Mouse (Mus musculus) testis, postnatal 14 days (tissue): ENCODE data around the gene Crls1.
A peak's percentile ranks its signal among the peaks of the same experiment; 100 is the strongest.

Experiments
- DNase-seq: peaks from one replicate; pipeline ENCODE4 v3.0.0; 2021; ENCODE audit warnings: low spot score

The Crls1 gene

GRCm38 (mm10) chr2:132846407-132847358 is at the start of gene Crls1:
Crls1 (plus strand) TSS chr2:132846666.
- peak; percentile 97 for DNase-seq

- no peak for DNase-seq
Measured at GRCm38 (mm10) chr2:132802976-132803375, 43.5 kb upstream of the Crls1 start.

GRCm38 (mm10) chr2:132815608-132816314 is 30.7 kb upstream of the Crls1 start, which contains the start of the genes Trmt6 and Mcm8:
Trmt6 (minus strand) TSS chr2:132816055.
Mcm8 (plus strand) TSS chr2:132816141.
- DNase-seq = peak; percentile 94

GRCm38 (mm10) chr2:132841071-132841470 is 5.4 kb upstream of the Crls1 start:
- no peak for DNase-seq

- DNase-seq = no peak
Measured at GRCm38 (mm10) chr2:132847581-132847980, 1.1 kb downstream of the Crls1 start.

- no peak for DNase-seq
Measured at GRCm38 (mm10) chr2:132848361-132848760, 1.9 kb downstream of the Crls1 start.

GRCm38 (mm10) chr2:132849141-132849540 is 2.7 kb downstream of the Crls1 start:
- DNase-seq = no peak

- DNase-seq = no peak
Measured at GRCm38 (mm10) chr2:132853051-132853450, 6.6 kb downstream of the Crls1 start.

- no peak for DNase-seq
Measured at GRCm38 (mm10) chr2:132856333-132856732, 9.9 kb downstream of the Crls1 start.

GRCm38 (mm10) chr2:132860435-132860834 is 14.0 kb downstream of the Crls1 start:
- no peak for DNase-seq

- DNase-seq = no peak
Measured at GRCm38 (mm10) chr2:132861456-132861855, 15.0 kb downstream of the Crls1 start.

- no peak for DNase-seq
Measured at GRCm38 (mm10) chr2:132863325-132863724, 16.9 kb downstream of the Crls1 start.

- DNase-seq = no peak
Measured at GRCm38 (mm10) chr2:132867521-132867920, 21.1 kb downstream of the Crls1 start.

GRCm38 (mm10) chr2:132869682-132870081 is 23.2 kb downstream of the Crls1 start:
- no peak for DNase-seq

GRCm38 (mm10) chr2:132870286-132870685 is 23.8 kb downstream of the Crls1 start:
- DNase-seq = no peak

GRCm38 (mm10) chr2:132871663-132872062 is 25.2 kb downstream of the Crls1 start:
- DNase-seq = no peak

- DNase-seq = no peak
Measured at GRCm38 (mm10) chr2:132873657-132874326, 27.3 kb downstream of the Crls1 start.

- DNase-seq = no peak
Measured at GRCm38 (mm10) chr2:132876991-132877390, 30.5 kb downstream of the Crls1 start.

GRCm38 (mm10) chr2:132879261-132880044 is 33.0 kb downstream of the Crls1 start:
- peak; percentile 37 for DNase-seq

- no peak for DNase-seq
Measured at GRCm38 (mm10) chr2:132880844-132881645, 34.6 kb downstream of the Crls1 start, which contains the start of gene Lrrn4. Lrrn4 (minus strand) TSS chr2:132880891.
